Mouse (Mus musculus): Measurements from ENCODE around the gene Snrpc.

Gene Snrpc

DNA sequence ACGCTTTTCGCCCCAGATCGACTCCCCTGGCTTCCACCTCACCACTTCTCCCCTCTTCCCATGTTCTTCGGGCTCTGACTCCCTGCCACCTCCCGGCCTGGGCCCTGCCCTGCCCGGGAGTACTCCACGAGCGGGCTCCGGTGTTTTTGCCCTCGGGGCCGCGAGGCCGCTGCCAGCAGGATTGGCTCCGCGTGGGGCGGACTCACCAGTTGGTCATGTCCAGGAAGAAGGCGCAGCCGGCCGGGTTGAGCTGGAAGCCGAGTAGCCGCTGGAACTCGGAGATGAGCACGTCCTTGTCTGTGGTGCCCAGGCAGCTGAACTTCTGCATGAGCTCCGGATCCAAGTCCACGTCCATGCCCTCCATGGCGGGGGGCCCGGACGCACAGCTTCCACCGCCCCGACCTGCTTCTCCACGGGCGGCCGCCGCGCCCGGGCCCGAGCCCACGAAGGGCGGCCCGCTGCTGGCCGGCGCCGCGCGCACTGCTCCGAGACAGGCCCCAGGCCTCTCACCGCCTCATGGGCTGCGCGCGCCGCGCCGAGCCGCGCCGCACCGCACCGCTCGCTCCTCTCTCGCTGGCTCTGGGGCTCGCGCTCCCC is 17.9 kb upstream of the Snrpc start:
- DNase-seq (ENCODE audit: low spot score), result peak; percentile 48

GRCm38 (mm10) chr17:27820568-27821406 is 17.2 kb upstream of the Snrpc start, which contains the start of gene D17Wsu92e:
Gene D17Wsu92e (minus strand): TSS chr17:27820648.
- peak; percentile 99 for DNase-seq (ENCODE audit: low spot score)

GRCm38 (mm10) chr17:27821407-27822338 is 16.3 kb upstream of the Snrpc start:
- no peak for DNase-seq (ENCODE audit: low spot score)

DNA sequence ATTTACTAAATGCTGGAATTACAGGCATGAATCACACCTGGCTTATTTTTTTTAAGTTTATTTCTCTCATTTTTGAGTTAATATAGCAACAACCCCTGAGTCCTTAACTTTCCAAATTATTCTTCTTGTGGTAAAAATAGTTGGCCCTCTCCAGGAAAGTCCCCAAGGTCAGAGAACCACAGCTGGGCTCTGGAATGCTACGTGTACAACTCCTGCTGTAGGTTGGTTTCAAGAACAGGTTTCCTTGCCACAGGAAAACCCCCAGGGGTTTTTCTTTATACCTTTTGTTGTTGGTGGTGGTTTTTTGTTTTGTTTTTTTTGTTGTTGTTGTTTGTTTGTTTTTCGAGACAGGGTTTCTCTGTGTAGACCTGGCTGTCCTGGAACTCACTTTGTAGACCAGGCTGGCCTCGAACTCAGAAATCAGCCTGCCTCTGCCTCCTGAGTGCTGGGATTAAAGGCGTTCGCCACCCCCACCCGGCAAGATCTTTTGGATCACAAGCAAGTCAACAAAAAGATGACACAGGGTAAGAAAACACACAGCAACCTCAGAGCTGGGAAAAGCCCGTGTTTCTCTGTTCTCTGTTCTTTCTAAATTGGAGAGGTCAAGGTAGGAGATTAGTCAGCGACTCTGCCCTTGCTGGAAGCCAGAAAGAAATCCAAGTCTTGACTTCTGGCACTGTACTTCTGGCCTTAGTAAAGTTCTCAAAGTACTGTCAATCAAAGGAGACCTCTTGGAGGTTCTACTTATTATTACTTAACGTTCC is 14.6 kb upstream of the Snrpc start:
- DNase-seq (ENCODE audit: low spot score), result no peak

DNA sequence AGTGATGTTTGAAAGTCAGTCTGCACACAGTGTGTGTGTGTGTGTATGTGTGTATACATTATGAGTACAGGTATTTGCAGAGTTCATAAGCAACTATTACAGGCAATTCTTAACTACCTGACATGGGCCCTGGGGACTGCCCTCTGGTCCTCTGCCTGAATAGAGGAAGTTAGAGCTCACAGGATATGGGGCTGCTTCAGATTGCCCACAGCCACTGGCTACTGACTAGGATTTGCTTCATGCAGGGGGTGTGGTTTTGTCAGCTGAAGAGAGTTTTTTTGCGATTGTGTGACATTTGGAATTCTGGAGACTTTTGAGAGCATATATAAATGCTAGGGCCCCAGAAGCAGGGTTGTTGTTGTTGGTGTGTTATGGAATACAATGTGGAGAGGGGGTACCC is 13.0 kb upstream of the Snrpc start:
- no peak for DNase-seq (ENCODE audit: low spot score)

DNA sequence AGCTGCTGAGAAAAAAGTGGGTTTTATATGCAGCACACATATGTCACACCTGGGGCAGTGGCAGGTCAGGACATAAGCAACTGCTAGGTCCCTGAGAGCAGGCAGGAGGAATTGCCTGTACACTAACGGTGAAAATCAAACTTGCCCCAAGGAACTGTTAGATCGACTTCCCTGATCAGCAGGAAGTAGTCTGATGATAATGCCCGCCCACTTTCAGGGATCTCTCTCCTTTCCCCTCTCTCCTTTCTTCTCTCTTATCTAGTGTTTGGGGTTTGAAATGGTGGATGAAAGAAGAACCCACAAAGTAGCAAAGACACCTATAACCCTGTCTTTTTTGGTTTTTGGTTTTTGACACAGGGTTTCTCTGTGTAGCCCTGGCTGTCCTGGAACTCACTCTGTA is 12.4 kb upstream of the Snrpc start:
- no peak for DNase-seq (ENCODE audit: low spot score)

DNA sequence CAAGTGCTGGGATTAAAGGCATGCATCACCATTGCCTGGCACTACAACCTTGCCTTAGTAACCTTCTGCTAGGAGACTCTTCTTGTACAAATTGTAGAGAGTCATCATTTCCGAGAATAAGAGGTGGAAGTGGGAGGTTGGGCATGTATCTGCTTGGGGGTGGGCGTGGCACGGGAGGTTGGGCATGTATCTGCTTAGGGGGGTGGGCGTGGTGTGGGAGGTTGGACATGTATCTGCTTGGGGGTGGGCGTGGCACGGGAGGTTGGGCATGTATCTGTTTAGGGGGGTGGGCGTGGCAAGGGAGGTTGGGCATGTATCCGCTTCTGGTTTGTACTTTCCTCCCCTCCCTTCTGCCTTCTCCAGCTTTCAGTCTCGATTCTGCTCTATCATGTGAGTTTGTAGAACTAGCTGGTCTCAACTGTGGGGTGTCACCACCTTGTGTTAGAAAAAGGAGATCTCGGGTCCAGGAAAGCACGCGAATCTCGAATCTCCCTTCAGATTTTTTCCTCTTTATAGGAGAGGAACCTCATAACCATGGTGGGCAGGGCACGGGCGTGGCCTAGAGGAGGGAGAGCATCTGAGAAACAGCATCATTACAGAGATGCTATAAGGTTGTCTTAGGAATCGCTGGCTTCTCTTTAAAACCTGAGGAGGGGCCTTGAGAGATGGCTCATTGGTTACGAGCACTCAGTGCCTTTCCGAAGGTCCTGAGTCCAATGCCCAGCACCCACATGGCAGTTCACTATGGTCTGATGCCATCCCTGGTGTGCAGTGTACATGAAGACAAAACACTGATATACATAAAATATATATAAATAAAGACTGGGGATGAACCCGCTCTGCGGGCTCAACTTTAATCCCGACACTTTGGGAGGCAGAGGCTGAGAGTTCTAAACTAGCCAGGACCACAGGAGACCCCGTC is 11.7 kb upstream of the Snrpc start:
- peak; percentile 51 for DNase-seq (ENCODE audit: low spot score)

DNA sequence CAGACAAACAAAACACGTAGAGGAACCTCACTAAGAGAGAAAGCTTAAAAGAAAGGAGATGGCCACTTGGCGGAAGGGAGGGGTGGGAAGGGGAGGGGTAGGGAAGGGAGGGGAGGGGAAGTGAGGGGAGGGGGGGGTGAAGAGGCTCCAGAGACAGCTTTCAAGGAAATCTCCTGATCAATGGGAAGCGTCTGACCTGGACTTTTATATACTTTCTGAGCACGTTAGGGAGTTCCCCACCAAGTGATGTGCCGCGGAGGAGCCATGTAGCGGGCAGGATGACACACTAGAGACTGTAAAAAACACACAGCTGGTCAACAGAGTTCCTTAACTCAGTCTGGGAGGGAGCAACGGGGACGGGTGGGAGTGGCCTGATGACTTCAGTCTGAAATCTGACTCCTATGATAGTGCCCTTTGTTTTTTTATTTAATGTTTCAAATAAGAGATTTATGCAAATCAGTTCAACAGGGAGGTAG is 11.0 kb upstream of the Snrpc start:
- peak; percentile 30 for DNase-seq (ENCODE audit: low spot score)

- no peak for DNase-seq (ENCODE audit: low spot score)
Observed at GRCm38 (mm10) chr17:27827511-27827910, 10.4 kb upstream of the Snrpc start.

GRCm38 (mm10) chr17:27830411-27830810 is 7.5 kb upstream of the Snrpc start:
- DNase-seq (ENCODE audit: low spot score), result no peak

DNA sequence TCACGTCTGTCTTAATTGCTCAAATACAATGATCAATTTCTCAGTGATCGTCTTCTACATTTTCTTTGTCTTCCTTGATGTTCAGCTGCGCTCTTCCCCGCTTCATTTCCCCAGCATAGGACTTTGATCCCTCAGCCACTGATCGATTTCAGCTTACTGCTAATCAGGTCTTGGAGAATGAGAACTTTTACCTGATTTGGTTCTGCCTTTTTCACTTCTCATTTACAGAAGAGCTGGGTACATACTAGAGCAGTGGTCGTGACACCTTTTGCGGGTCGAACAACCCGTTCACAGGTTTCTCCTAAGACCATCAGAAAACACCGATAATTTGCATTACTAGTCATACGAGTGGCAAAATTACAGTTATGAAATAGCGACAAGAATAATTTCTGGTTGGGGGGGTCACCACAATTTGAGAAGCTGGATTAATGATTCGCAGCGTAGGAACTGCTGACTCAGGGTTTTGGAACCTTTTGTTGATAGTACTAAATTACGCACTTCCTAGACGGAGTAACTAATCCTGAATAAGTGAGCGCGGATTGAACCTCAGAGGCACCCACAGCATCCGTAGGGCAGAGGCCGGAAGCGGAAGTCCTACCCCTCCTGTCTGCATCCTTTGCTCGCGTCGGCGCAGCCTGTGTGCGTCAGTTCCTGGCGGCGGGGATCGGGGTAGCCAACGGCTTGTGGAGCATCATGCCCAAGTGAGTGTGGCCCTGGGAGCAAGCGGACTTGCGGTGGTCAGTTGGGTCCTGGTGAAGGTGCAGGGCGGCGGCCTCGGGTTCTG is 1.7 kb downstream of the Snrpc start:
- DNase-seq (ENCODE audit: low spot score), result peak; percentile 84

GRCm38 (mm10) chr17:27848351-27848750 is 10.4 kb downstream of the Snrpc start:
- DNase-seq (ENCODE audit: low spot score), result no peak

DNA sequence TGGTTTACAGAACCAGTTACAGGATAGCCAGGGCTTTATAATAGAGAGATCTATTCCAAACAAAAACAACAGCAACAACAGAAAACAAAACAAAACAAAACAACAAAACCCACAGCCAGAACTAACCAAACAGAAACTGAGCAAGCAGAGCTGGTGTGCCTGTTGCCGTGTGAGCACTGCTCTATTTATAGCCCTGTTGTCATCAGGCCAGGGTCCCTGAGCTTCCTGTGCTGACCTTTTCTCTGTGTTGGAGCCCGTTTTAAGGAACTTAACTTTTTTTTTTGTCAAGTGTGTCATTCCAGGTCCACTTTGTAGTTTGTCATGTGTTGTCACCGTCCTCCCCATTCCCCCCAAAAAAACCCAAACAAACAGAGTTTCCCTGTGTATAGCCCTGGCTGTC is 13.1 kb downstream of the Snrpc start:
- no peak for DNase-seq (ENCODE audit: low spot score)

GRCm38 (mm10) chr17:27856265-27856797 is 18.4 kb downstream of the Snrpc start, which contains the start of gene Uhrf1bp1:
Gene Uhrf1bp1 (plus strand): TSS chr17:27856441.
- DNase-seq (ENCODE audit: low spot score), result peak; percentile 63

- peak; percentile 31 for DNase-seq (ENCODE audit: low spot score)
Observed at GRCm38 (mm10) chr17:27856798-27857648, 19.1 kb downstream of the Snrpc start.

DNA sequence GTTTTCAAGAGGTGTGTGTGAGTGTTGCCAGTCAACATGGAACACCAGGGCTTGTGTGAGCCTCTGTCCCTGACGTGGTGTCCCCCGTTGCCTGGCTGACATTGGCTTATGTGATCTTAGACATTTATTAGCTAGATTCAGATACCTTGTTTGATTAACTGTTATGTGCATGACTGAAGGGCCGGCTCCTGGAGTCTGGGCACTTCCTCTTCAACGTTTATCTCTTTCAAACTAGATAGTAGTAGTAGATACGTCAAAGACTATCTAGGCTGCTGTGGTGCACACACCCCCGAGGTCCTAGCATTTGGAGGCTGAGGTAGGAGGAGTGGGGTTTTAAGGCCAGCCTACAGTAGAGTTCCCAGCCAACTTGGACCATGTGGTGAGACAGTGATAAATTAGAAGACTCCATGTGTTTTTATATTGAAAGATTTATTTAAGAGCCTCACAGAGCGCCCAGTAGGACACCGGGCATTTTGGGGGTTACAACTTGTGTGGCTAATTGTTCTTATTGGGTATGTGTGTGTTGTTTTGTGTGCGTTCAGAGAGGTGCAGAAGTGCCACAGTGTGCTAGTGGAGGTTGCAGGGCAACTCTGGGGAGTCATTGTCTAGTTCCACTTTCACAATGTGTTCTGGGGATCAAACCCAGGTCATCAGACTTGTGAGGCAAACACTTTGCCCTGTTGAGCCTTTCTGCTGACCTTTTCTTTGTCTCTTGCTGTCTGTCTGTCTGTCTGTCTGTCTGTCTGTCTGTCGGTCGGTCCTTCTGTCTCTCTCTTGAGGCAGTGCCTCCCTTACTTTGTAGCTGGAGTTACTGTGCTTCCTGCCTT is 19.9 kb downstream of the Snrpc start:
- DNase-seq (ENCODE audit: low spot score), result no peak

DNA sequence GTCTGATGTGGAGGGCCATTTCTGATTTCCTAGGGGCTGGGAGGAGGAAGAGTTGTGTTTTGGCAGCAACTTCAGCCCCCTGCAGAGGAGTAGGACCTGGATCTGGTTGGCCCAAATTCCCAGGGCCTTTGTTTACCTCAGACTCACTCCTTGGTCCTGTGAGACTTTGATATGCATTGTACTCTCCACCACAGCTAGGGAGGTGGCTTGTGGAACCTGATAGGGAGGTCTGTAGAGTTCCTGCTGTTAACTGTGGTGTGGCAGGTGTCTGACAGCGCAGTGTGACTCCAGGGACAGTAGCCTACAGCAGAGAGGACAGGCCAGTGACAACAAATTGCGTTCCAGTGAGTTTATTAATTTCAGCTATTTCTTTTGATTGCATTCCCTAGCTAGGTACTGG is 21.2 kb downstream of the Snrpc start:
- no peak for DNase-seq (ENCODE audit: low spot score)
